8 mouse cellular contexts compared by ENCODE assay signal in genomic region chr7:3415378-3415777, GRCm38 (mm10). TPM values are rescaled to one million over a fixed set of nuclear protein-coding genes. Genes with fewer than 3 reads are reported as not detected.
DNase-seq lines count a peak whose midpoint lies in the region; ATAC-seq lines count a peak whose summit lies in the region.

No protein-coding gene starts in this region.

- H3K27me3 ChIP-seq in embryonic facial prominence, embryonic 13.5 days = peaks cover 92% of the 10 kb centered on the region
- peaks cover 48% of the 10 kb centered on the region for H3K27me3 ChIP-seq in limb, embryonic 11.5 days (ENCODE audit: control insufficient read depth, insufficient read depth, low read length)
- H3K27me3 ChIP-seq in midbrain, embryonic 16.5 days (ENCODE audit: control insufficient read depth, insufficient read depth, low read depth, low read length) = peaks cover 20% of the 10 kb centered on the region

- WGBS in embryonic facial prominence, embryonic 13.5 days = 1% methylated on average over 28 of the region's 60 CpGs
- WGBS in limb, embryonic 11.5 days = under 1% methylated on average over 49 of the region's 60 CpGs
- WGBS in midbrain, embryonic 16.5 days = 0% methylated on average over 42 of the region's 60 CpGs

- H3K4me3 ChIP-seq in embryonic facial prominence, embryonic 13.5 days = peak overlapping the region; percentile 59
- peak overlapping the region; percentile 48 for H3K4me3 ChIP-seq in limb, embryonic 11.5 days (ENCODE audit: low read depth, low read length)
- H3K4me3 ChIP-seq in midbrain, embryonic 16.5 days (ENCODE audit: low read depth, low read length) = peak overlapping the region; percentile 61

- peak overlapping the region; percentile 98 for H3K4me2 ChIP-seq in embryonic facial prominence, embryonic 13.5 days
- H3K4me2 ChIP-seq in limb, embryonic 11.5 days (ENCODE audit: low read depth, severe bottlenecking) = peak overlapping the region; percentile 96
- peak overlapping the region; percentile 92 for H3K4me2 ChIP-seq in midbrain, embryonic 16.5 days (ENCODE audit: low read length)

- no peak overlapping the region for H3K27ac ChIP-seq in embryonic facial prominence, embryonic 13.5 days
- no peak overlapping the region for H3K27ac ChIP-seq in limb, embryonic 11.5 days (replicated peaks; ENCODE audit: low read depth, low read length)
- H3K27ac ChIP-seq in midbrain, embryonic 16.5 days (ENCODE audit: low read length) = no peak overlapping the region

- peaks cover 15% of the 10 kb centered on the region for H3K4me1 ChIP-seq in embryonic facial prominence, embryonic 13.5 days
- peaks cover 7% of the 10 kb centered on the region; the same call in 1 of the 2 replicates for H3K4me1 ChIP-seq in limb, embryonic 11.5 days (ENCODE audit: control insufficient read depth, insufficient read depth, low read length)
- H3K4me1 ChIP-seq in midbrain, embryonic 16.5 days (ENCODE audit: control insufficient read depth, insufficient read depth, low read length) = peaks cover 20% of the 10 kb centered on the region

- peak overlapping the region; percentile 70 for H3K9ac ChIP-seq in embryonic facial prominence, embryonic 13.5 days
- peak overlapping the region; percentile 49 for H3K9ac ChIP-seq in limb, embryonic 11.5 days (ENCODE audit: low read length)
- peak overlapping the region; percentile 79 for H3K9ac ChIP-seq in midbrain, embryonic 16.5 days (ENCODE audit: low read depth, low read length)

- no peaks in the 10 kb centered on the region for H3K9me3 ChIP-seq in embryonic facial prominence, embryonic 13.5 days
- peaks cover 2% of the 10 kb centered on the region; the same call in 1 of the 2 replicates for H3K9me3 ChIP-seq in limb, embryonic 11.5 days (ENCODE audit: control insufficient read depth, low read length)
- H3K9me3 ChIP-seq in midbrain, embryonic 16.5 days (replicated peaks; ENCODE audit: control insufficient read depth, low read length, poor library complexity, severe bottlenecking) = no peaks in the 10 kb centered on the region

- DNase-seq in right cerebral cortex, postnatal 14 days = peak; percentile 31
- DNase-seq in right cerebral cortex, adult 2 months (ENCODE audit: low spot score in 2 of 2) = no peak
- peak; percentile 36 for DNase-seq in heart, postnatal 4 days
- DNase-seq in limb, embryonic 11.5 days (ENCODE audit: low spot score) = peak; percentile 50
- peak; percentile 9 for DNase-seq in yolk sac, embryonic 10.5 days (ENCODE audit: low spot score)
- no peak for DNase-seq in adipocyte (ENCODE audit: low spot score)

- ATAC-seq in embryonic facial prominence, embryonic 13.5 days (ENCODE audit: insufficient number of reproducible peaks, insufficient read depth, low FRiP score, low TSS enrichment, low read depth) = peak; percentile 40; the same call in 1 of the 2 replicates
- no peak for ATAC-seq in limb, embryonic 11.5 days (ENCODE audit: insufficient number of reproducible peaks, low FRiP score, low TSS enrichment, low read depth)
- peak; percentile 19; the same call in 1 of the 2 replicates for ATAC-seq in midbrain, embryonic 16.5 days

- no peaks in the 10 kb centered on the region for H3K36me3 ChIP-seq in embryonic facial prominence, embryonic 13.5 days
- H3K36me3 ChIP-seq in limb, embryonic 11.5 days (ENCODE audit: control insufficient read depth, insufficient read depth, low read length) = no peaks in the 10 kb centered on the region
- H3K36me3 ChIP-seq in midbrain, embryonic 16.5 days (ENCODE audit: control insufficient read depth, insufficient read depth, low read length) = no peaks in the 10 kb centered on the region

RNA-seq across cellular contexts. Expression of gene Cacng6, which starts 8.6 kb away (rescaled TPM):
- polyA plus RNA-seq in embryonic facial prominence, embryonic 13.5 days (2015; fragmentation: Nextera tagmentation; extraction: Ambion mirVana) = 0.46 and 0.67 TPM in 2 replicates
- 1 to 10 TPM; 7.9 to 9.0 TPM for total RNA-seq in heart, postnatal 4 days (2021)
- 0.25 and 0.52 TPM in 2 replicates for polyA plus RNA-seq in limb, embryonic 11.5 days (2014; fragmentation: Nextera tagmentation; extraction: Ambion mirVana)
- polyA plus RNA-seq in midbrain, embryonic 16.5 days (2015; fragmentation: Nextera tagmentation; extraction: Ambion mirVana) = 0.10 TPM in 1 of 2 replicates, not detected in the other

RNA-seq across cellular contexts. Expression of gene Cacng8, which starts 24.9 kb away (rescaled TPM):
- polyA plus RNA-seq in embryonic facial prominence, embryonic 13.5 days (2015; fragmentation: Nextera tagmentation; extraction: Ambion mirVana) = 5.5 and 7.5 TPM in 2 replicates
- total RNA-seq in heart, postnatal 4 days (2021) = under 1 TPM in 1 of 2 experiments, not detected in 1; 0.18 TPM
- polyA plus RNA-seq in limb, embryonic 11.5 days (2014; fragmentation: Nextera tagmentation; extraction: Ambion mirVana) = 6.8 and 7.0 TPM in 2 replicates
- 13.3 and 17.3 TPM in 2 replicates for polyA plus RNA-seq in midbrain, embryonic 16.5 days (2015; fragmentation: Nextera tagmentation; extraction: Ambion mirVana)

Comparison
In these comparisons a context has a peak if more than half of its experiments do, and no peak if none do; other contexts are left out.
1. DNase-seq: peak in right cerebral cortex, postnatal 14 days (single experiment), heart, postnatal 4 days (single experiment), limb, embryonic 11.5 days (single experiment) and yolk sac, embryonic 10.5 days (single experiment); none in right cerebral cortex, adult 2 months (0 of 2) and adipocyte (single experiment).
2. Peak in every context shown above with its lines, with median percentiles within 50 percentile points of each other: H3K4me2 ChIP-seq, H3K4me3 ChIP-seq and H3K9ac ChIP-seq.